Mouse (Mus musculus) bone marrow, adult 2 months (tissue): ENCODE measurements around the gene Gm49336.

Source experiments
- CTCF ChIP-seq: fragments of 200-500 bp; IDR thresholded peaks from 2 replicates; pipeline ENCODE4 v1.5.1; 2011; ENCODE audit warnings: low read length, control low read depth; ENCODE audit not compliant: control insufficient read depth, insufficient read depth
- POLR2A ChIP-seq: fragments of 200-500 bp; IDR thresholded peaks from 2 replicates; pipeline ENCODE4 v1.6.1; 2011; ENCODE audit warnings: low read depth, mild to moderate bottlenecking, control low read depth, low read length, borderline replicate concordance; ENCODE audit not compliant: control insufficient read depth

- TF ChIP-seq CTCF: no peak
- TF ChIP-seq POLR2A: no peak
Measured at GRCm38 (mm10) chr14:60300224-60300991, 49.1 kb upstream of the Gm49336 start.
